Mouse (Mus musculus): ENCODE measurements around the gene Parp8. TPM values are rescaled to one million over a fixed set of nuclear protein-coding genes. Genes with fewer than 3 reads are reported as not detected.

Parp8 gene
- total RNA-seq, 1 experiment from 2014 or later: 14.2 TPM

- DNase-seq: no peak
Observed at GRCm38 (mm10) chr13:117018676-117019075, 6.7 kb downstream of the Parp8 start.

DNA sequence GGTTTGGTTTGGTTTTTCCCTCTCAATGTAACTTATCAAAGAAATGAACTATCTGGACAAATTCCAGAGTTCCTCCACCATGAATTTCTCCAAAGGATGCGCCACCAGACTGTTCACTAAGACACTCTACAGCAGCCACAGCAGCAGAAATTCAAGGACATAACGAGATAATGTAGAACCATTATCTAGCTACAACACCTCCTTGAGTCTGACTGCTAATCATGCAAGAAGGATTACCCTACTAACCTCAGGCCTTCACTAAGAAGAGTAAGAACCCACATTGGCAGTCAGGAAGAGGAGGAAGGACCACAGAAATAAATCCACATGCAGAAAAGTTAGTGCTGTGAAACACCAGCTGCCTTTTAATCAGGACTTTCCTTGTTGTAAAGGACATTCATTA lies 11.8 kb downstream of the Parp8 start:
- DNase-seq: no peak

DNA sequence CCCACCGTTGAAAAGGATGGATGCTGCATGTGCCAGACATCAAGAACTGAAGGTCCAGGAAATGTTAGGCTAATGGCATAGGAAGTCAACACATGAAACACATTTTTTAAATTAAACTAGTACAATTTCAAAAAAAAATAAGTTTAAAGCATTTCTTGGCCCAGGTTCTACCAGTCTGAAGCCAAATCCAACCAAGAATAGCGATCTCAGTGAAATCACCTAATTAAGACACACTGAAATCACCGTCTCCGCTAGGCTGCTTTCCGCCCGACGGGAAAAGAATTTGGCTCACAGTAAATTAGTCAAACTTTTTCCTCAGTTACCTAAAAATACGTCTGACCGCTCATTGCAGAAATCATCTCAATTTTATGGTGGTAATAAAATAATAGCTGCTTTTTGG lies 13.3 kb downstream of the Parp8 start:
- DNase-seq: no peak

DNA sequence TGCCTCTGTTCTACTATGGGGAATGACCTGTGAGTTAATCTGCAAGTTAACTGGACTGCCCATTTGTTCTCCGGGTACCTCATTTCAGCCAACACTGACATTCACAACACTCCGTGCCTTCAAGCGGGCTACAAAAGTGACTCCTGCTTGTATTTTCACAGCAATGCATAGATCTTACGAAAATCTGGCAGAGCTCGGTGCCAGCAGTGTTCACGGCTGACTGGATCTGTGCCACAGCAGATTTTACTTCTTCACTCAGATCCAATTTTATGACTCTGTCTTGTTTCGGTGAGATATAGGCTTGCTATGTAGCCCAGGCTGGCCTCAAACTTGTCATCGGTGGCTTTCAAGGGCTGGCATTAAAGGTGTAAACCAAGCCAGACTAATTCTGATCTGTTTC lies 15.2 kb downstream of the Parp8 start:
- no peak for DNase-seq

DNA sequence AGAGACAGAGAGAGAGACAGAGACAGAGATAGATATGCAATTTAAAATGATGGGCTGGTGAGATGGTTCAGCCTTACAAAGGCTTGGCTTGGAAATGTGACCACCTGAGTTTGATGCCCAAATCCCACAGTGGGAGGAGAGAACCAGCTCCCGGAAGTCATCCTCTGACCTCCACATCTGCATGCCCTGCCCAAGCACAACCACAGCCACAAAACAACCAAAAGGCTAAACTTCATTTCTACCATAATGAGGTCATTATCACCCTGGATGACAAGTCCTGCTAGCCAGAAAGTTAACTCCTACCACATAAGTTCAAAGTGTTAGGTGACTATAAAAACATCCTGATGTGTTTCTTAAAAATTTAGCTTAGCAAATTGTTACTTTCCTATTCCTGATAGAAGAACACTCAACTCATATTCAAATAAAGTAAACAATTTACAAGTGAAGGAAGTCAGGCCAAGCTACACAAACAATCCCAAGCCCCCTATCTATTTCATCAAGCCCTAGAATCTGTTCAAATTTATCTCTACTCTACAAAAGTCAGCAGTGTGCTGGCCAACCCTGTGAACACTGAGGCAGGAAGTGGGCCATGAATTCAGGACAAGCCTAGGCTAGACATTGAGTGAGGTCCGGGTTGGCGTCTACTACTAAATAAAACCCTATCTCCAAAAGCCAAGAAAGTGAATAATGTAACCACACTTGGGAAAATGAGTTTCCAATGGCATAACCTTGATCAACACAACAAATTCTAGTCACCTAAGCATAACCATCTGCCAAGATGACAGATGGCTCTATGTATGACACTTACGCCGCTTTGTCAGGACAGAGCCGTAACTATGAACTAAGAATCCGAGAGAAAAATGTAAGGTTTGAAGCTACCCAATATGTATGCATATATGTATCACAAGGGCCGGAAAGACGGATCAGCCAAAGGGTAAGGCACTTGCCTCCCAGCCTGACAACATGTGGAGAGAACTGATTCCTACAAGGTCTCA lies 17.0 kb downstream of the Parp8 start:
- no peak for DNase-seq

DNA sequence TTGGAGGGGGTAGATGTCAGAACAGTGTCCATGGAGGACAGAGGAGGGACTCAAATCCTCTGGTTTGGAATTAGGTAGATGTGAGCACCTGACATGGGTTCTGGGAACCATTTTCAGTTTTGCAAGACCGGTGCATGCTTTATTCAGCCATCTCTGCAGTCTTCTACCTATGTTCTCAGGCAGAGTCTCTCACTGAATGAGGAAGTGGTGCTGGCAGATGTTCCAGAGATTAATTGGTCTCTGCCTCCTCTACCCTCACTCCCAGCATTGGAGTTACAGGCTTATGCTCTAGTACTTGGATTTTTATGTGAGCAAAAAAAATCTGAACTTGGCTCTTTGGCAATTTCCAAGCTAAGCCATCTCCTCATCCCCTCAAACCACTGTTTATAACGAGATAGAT lies 17.8 kb downstream of the Parp8 start:
- no peak for DNase-seq

DNA sequence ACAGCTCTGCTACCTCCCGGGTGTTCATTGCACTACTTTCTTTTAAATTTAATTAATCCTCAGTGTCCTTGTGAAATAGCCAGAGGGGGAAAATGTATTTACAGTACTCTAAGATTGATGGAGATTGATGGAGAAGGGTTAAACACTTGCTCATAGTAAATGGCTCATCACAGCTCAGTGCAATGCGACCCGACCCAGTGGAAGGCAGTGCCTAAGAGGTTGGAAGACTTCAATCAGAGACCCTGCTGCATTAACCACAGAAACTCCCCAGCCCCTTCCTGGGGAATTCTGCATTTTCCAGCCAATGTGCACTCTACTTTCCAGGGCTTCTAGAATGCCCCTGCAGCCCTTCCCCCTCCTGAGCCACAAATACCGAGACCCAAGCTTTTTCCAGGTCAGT lies 18.7 kb downstream of the Parp8 start:
- no peak for DNase-seq

DNA sequence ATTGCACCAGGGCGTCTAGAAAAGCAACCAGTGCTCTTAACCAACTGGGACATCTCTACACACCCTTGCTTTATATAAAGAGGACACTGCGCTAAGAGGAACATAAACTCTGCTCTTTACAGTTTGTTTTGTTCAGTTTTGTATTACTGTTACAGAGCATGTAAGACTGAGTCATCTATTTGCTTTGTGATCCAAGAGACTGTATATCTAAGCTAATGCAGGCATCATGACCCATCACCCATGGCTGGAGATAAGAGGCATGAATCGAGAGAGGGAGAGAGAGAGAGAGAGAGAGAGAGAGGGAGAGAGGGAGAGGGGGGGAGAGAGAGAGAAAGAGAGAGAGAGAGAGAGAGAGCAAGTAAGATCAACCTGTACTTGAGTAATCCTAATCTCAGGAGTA lies 24.8 kb downstream of the Parp8 start:
- DNase-seq: no peak

DNA sequence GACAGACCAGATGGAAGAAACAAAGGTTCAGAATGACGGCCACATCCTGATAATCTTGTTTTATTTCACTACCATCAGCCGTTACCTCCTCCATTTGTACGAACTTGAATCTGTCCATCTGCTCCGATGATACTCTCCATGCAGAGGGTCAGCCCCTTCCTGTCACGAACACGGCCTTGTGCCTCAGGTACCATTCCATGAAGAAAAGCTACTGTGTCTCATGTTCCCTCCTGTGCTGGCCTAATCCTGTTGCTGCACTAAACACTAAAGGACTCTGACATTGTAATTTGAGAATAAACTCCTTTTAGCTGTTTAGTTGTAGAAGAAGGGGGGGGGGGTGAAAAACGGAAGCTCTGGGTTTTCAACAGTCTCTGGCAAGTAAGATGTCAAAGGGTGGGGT lies 33.8 kb downstream of the Parp8 start:
- no peak for DNase-seq

DNA sequence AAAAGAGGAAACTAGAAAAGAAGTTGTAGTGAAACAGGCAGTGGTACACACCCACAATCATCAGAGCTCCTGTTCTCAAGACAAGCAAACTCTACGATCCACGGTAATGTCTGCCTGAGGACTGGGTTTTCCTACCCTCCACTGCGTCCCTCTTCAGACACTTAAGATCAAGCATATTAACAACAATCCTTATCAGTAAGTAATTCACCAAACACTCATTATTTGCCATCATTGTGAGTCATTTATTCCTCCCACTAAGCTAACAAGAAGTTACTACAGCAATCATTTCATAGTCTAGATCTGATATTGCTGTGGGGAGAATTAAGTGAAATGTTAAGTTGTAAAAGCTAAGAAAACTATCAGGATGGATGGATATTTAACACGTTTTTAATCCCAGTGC lies 35.0 kb downstream of the Parp8 start:
- DNase-seq: no peak

DNA sequence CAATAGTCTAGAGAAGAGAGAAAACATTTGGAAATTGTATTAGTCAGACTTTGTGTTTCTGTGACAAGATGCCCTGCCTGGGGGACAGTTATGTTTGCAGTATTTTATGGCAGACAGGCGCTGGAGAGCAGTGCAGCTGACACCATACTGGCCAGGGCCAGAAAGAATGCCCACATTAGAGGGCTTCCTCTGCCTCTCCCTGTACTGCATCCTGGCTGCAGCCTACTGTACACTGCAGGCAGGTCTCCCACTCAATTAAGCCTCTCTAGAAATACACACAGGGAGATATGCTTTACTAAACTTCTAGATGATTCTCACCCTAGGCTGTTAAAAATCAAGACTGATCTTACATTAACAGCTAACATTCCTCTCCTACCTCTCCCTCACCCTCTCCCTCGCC lies 36.6 kb downstream of the Parp8 start:
- no peak for DNase-seq

DNA sequence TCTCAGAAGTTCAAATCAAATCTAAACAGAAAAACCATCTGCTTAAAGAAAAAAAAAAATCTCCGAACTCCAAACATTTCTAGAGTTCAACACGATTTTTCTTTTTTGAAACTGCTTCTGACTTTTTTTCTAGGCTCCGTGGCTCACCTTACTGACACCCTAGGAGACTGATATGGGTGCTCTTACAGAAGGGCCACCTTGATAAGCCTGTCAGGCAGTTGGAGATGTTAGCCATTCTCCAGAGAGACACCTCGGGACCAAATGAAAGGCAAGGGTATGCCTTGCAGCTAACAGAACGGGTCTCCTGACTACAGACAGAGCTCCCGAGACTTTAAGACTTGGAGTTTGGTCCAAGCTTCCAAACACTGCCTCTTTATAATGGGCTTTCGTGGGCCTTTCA lies 37.1 kb downstream of the Parp8 start:
- no peak for DNase-seq

GRCm38 (mm10) chr13:116987284-116987683 lies 38.1 kb downstream of the Parp8 start:
- no peak for DNase-seq

- DNase-seq: no peak
Observed at GRCm38 (mm10) chr13:116986658-116987057, 38.7 kb downstream of the Parp8 start.

GRCm38 (mm10) chr13:116974081-116974860 lies 51.1 kb downstream of the Parp8 start:
- DNase-seq: no peak

- no peak for DNase-seq
Observed at GRCm38 (mm10) chr13:116973491-116973890, 51.8 kb downstream of the Parp8 start.

- no peak for DNase-seq
Observed at GRCm38 (mm10) chr13:116972036-116972611, 53.2 kb downstream of the Parp8 start.

- DNase-seq: no peak
Observed at GRCm38 (mm10) chr13:116970706-116971428, 54.5 kb downstream of the Parp8 start.

GRCm38 (mm10) chr13:116969650-116970049 lies 55.7 kb downstream of the Parp8 start:
- DNase-seq: no peak

GRCm38 (mm10) chr13:116968906-116969305 lies 56.4 kb downstream of the Parp8 start:
- no peak for DNase-seq

DNA sequence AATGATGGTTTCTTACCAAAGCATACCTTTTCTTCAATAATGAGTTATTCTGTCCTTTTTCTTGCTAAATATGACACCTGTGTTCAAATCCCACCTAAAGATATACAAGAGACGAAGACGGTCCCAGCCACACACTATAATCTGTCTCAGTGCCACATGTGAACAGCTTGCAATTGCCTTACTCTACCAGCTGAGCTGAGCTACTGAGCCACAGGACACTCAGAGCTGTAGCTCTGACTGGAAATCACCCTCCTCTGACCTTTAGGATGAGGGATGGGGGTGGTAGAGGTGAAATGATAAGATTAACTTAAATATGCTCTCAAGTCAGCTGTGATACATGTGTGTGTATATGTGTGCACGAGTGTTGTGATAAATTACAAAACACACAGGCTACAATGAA lies 57.9 kb downstream of the Parp8 start:
- DNase-seq: no peak

Measured in adrenal gland, postnatal 25 days (tissue).